Mouse (Mus musculus) frontal cortex, postnatal 25 days (tissue): ENCODE measurements around the gene Zmym4.
A peak's percentile ranks its signal among the peaks of the same experiment; 100 is the strongest.
"Not testable (repeated sequence)": the region's sequence is repeated elsewhere in the genome, so short reads cannot be mapped to it uniquely, and the experiment has no call there.

Experiments used
- DNase-seq, 2 experiments: peaks; one replicate each; pipeline ENCODE4 v3.0.0; 2022; ENCODE audit warnings: low spot score in 2 of 2

Gene Zmym4

DNA sequence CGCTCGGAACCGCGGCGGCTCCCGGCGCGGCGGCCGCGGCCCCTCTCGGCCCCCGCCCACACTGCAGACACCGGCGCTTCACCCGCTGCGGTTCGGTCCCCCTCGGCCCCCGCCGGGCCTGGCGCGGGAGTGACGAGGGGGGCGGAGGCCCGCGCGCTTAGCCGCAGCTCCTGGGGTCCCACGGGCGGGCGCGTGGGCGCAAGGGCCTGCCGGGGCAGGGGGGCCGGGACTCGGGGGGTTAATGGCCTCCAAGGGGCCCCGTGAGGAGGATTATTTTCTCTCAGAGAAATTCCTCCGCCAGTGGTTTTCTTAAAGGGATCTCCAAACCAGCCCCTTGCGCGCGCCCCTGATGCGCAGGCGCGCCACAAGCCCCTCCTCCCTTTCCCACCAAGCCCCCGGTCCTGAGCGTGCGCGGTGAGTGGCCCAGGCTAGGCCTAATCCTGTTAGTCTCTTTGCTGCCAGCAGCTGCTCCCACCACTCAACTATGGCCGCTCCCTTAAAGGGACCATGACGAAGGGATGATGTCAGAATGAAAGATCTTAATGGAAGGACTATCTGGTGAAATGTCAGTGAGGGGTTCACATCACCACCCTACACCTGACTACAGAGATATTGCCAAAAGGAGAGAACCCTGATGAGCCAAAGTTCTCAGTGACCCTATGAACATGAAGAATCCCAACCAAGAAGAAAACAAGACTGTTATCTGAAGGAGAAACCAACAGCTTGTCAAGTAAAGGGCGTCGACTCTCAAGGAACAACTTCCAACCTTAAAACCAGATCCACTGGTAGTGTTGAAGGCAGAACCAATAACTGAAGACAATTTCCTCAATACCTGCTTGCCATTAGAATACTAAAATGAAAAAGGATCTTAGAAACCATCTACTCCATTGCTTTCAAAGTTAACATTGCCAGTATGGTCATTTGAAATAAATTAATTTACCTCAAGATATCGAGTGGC is at the start of gene Zmym4:
Gene Zmym4 (minus strand): TSS at position 272 of the 958 bp plus-strand sequence.
- DNase-seq, result peak; percentile 85

DNA sequence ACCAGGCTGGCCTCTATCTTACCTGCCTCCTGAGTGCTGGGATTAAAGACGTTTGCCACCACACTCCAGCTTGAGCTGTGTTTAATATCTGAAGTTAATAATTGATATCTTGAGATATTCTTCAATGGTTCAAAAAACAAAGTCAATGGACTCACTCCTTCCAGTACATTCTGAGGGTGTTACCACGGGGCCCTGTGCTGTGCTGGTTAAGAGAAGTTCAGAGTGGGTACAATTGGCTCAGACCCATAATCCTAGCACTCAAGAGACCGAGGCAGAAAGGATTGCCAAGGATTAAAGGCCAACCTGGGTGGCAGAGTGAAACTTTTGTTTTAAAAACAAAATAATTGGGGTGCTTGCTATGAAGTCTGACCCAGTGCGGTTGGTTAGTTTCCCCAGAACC is 48.4 kb upstream of the Zmym4 start:
- DNase-seq, result no peak

DNA sequence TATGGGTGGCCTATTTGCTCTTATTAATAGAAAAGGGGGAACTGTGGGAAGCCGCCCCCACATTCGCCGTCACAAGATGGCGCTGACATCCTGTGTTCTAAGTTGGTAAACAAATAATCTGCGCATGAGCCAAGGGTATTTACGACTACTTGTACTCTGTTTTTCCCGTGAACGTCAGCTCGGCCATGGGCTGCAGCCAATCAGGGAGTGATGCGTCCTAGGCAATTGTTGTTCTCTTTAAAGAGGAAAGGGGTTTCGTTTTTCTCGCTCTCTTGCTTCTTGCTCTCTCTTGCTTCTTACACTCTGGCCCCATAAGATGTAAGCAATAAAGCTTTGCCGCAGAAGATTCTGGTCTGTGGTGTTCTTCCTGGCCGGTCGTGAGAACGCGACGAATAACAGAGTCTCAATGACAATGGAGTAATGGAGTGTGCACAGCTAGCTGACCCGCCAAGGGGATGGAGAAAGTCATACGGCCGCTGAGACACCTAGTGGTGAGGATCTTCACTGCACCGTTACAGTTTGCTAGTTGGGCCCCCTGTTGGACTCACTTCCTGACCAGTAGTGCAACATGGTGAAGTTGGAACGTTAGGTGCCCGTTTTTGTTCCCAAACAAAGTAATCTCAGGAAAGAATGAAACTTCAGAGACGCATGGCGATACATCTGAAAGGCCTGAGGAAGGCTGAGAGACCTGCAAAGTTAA is 47.5 kb upstream of the Zmym4 start:
- DNase-seq, result peak; percentile 77

DNA sequence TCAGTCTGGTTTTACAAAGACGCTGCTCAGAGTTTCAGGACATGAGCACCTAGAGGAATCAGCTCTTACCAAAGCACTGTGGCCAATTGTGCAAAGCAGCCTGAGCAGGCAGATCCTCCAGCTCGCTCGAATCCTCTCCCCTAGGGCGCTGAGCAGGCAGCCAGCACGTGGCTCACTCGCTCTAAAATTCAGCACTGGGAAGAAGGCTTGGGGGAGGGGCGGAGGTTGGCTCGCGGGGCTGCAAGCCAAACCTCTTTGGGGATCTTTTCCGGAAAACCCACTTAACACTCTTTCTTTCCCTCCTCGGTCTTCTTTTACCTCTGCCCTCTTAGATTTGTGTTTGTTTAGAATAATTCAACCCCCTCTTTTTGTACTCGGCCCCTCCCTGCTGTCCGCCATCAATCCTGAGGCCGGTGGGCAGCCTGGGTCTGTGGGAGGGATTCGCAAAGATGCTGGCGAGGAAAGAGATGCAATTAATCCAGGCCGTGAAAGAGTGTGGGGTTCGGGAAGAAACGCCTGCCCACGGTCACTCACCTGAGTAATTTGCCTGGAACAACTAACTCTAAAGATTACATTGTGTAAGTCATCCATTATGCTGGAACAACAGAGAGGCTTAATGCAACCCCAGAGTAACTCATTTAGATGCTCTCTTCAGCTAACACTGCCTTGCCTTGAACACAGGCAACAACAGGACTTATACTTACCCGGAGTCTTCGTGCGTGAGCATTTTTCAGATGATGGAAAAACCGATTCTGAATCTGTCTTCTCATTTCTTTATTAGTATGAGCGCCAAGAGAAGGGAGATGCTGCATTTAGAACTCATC is 37.4 kb upstream of the Zmym4 start:
- peak; percentile 30 to 48 for DNase-seq

DNA sequence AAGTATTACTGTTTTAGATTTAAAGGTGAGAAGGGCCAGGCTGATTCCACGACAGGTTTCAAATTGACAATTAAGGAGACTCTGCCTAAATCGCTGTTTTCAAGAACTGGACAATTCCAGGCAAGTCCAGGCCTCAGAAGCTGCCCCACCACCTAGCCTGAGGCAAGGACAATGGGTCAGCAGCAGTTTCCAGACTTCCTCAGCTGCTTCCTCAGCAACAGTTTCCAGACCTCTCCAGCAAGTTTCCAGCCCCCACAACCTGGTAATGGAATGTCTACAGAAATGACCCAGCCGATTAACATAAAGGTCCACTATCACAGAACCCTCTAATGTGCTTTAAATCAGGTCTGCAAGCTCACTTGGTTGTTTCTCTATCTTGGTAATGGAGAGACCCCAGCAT is 36.4 kb upstream of the Zmym4 start:
- DNase-seq, result no peak

DNA sequence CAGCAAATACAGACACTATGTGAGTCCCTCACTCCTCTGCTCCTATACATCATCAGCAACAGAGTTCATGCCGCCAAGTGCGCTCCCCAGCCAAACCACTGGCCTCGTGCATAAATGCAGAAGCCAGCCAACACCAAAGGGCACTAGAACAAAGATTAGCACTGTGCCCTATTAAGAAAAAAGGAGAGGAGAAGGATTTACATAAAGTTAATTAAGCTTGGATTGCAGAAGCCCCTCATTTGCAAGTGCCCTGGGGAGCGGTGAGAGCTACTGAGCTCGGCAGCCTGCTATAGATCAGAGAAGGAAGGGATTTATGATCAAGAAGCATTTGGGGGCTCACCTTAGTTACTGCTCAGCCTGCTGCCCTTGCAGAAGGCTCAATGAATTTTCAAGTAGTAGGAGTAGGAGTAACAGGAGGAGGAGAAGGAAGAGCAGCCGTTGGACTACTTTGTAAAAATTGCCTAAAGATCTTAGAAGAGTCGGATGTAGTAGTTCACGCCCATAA is 32.7 kb upstream of the Zmym4 start:
- DNase-seq, result no peak

DNA sequence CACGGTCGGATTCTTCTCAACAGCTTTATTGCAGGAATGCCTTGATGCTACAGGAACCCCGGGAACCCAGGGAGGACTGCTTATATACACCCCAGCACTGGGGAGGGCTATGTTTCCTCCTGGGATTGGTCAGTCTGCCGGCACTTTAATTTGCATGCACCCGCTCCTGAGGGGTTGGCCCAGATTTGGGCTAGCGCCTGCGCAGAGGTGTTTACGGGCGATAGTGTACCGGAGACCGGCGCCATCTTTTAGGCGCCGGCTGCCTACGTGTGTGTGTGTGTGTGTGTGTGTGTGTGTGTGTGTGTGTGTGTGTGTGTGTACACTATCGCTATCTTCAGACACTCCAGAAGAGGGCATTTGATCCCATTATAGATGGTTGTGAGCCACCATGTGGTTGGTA is 31.4 kb upstream of the Zmym4 start:
- DNase-seq, result not testable (repeated sequence)

DNA sequence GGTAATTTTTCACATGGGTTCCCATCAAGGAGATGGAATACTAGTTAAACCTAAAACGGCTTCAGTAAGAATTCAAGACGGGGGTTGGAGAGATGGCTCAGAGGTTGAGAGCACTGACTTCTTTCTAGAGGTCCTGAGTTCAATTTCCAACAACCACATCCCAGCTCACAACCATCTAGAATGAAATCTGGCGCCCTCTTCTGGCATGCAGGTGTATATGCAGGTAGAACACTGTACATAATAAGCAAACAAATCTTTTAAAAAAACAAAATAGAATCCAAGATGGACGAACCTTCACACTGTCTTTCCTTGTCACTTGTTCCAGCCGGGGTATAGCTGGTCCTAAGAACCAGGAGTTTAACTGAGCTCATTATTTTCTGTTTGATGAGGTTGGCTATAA is 24.4 kb upstream of the Zmym4 start:
- no peak for DNase-seq

DNA sequence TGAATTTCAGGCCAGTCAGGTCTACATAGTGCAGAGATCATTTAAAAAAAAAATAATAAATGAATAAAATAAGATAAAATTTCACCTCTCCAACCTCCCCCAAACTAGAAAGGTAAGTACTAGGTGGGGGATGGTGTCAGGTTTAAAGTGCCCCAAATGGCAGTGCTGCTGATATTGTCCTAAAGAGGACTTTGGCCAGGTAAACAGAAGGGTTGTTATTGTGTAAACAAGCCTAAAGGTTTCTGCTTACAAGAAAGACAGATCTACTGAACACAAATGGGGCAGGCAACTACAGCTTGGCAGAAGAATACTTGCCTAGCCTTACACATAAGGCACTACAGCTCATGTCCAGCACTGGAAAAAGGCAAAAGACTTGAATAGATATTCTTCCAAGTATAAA is 22.6 kb upstream of the Zmym4 start:
- no peak for DNase-seq

DNA sequence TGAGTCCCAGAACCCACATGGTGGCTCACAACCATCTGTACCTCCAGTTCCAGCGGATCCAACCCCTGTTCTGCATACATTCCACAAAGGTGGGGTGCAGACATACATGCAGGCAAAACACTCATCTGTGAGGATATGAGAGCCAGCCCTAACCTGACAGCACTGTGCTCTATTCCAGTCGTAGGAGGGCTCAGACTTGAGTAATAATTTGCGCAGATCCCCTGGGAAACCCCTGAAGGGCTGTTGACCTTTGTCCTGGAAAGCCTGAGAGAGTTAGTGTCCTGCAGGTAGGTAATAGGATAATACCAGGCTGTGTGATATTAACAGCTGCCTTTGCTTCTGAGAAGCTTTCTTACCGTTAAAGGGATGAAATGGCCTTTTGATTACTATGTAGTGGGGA is 20.6 kb upstream of the Zmym4 start:
- no peak for DNase-seq

DNA sequence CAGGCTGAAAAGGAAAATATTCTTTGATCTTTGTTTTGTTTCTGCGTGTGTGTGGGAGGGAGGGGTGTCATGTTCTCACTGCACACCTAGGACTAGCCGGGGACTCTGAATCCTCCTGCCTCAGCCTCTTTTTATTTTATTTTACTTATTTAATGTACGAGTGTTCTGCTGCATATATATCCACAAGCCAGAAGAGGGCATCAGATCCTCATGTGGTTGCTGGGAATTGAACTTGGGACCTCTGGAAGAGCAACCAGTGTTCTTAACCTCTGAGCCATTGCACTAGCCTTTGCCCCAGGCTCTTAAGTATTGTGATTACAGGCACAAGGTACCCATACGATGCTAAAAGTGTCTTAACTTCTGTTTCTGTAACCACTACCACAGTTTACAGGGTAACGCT is 18.8 kb upstream of the Zmym4 start:
- no peak for DNase-seq

DNA sequence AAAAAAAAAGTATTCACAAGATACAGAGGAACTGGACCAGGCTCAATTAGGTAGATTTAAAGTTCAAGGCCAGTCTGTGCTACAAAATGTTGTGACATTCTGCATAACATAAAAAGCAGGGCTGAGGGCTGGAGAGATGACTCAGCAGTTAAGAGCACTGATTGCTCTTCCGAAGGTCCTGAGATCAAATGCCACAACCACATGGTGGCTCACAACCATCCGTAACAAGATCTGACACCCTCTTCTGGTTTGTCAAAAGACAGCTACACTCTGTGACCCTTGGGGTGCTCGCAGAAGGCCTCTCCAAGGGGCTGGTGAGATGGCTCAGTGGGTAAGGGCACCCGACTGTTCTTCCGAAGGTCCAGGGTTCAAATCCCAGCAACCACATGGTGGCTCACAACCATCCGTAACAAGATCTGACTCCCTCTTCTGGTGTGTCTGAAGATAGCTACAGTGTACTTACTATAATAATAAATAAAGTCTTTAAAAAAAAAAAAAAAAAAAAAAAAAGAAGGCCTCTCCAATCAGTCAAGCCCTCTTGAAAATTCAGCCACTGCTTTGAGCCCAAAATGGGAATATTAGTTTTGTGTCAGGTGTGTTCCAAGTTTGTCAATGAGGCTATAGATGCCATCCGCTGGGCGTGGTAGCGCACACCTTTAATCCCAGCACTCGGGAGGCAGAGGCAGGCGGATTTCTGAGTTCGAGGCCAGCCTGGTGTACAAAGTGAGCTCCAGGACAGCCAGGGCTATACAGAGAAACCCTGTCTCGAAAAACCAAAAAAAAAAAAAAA is 16.0 kb upstream of the Zmym4 start:
- DNase-seq, result not testable (repeated sequence)

DNA sequence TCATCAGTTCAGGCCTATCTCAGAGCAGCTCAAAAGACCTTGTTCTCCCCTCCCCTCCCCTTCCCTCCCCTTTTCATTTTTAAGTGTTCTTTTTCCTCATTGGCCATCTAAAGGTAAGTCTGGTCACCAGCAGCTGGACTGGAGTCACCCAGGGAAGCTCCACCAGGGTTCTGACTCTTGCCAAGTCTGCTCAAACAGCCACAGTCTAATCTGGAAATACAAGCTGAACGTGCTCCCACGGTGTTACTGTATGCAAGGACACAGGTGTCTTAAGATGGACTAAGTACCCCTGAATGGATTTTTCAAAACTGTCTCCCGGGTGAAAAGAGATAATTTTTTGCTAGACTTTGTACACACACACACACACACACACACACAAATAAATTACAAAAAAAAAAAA is 15.4 kb upstream of the Zmym4 start:
- DNase-seq, result no peak

DNA sequence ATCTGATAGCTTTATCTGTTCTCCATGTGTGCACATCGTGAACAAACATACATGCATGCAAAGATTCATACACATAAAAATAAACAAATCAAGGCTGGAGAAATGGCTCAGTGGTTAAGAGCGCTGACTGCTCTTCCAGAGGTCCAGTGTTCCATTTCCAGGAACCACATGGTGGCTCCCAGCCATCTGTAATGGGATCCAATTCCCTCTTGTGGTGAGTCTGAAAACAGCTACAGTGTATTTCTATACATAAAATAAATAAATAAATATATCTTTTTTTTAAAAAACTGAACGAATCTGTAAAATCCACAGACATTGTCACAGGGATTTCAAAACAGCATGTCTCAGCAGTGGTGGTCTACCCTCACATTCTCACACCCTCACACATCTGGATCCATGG is 10.8 kb upstream of the Zmym4 start:
- DNase-seq, result no peak

DNA sequence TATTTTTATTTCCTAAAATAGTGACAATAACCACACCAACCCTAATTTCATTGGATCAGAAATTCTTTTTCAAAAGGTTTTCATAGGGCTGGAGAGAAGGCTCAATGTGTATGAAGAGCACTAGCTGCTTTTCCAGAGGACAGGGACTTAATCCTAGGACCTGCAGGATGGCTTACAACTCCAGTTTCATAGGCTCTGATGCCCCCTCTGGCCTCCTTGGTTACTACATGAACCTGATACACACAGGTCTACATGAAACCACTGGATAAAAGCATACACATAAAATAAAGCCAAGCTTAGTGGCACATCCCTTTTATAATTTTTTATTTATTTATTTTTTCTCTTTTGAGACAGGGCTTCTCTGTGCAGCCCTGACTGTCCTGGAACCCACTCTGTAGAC is 9.5 kb upstream of the Zmym4 start:
- DNase-seq, result no peak

DNA sequence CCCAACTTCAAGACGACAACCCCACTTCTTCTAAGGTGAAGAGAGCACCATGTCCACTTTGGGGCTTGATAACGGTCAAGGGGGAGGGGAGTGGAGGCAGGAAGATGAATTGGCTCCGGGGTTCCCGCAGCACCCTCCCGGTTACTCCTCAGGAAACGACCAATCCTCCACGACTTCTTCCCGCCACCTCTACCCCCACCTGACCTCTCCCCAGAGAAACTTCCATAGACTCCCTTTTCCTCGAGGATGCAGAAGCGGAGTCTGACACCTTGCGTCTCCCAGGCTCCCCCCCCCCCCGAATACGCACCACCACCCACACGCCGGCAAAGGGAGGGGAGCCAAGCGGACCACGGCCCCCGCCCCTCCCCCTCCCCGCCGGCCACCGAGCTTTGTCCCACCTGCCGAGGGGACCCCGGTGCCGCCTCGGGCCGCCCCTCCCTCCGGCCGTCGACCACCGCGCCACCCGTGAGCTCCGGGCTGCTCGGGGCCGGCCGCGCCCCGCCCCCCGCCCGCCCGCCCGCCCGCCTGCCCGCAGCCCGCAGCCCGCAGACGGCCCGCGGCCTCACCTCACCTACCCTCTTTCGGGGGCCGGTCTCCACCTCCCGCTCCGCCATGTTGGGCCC is 583 bp downstream of the Zmym4 start:
- DNase-seq, result no peak

DNA sequence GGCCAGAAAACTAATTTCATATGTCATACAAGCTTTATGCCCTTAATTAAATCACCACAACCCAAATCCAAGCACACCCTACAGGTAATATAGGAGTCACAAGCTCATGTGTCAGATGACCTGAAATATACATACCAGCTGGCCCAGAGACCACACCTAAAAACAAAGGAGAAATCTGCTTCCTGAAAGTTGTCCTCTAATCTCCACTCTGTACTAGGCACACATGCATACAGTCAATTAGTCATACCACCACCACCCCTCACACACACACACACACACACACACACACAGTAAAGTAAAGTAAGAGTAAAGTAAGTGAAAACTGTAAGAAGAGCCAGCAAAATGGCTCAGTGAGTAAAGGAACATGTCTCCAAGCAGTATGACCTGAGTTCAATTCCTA is 9.3 kb downstream of the Zmym4 start:
- no peak for DNase-seq

DNA sequence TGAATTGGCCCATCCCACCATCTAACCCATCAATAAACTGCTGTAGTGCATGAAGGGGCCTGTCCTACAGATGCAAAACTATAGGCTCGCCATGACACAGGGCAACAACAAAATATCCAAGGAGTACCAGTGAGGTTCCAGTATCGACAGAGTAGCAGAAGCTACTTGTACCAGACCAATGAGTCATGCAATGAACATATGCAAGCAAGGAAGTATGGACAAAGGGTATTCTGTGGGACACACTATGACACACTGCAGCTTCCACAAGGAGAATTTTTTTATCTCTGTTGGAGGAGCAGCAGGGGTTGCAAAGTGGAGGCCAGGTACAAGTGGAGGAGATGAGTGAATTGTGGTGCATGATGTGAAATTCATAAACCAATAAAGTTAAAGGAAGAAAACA is 9.7 kb downstream of the Zmym4 start:
- DNase-seq, result no peak

DNA sequence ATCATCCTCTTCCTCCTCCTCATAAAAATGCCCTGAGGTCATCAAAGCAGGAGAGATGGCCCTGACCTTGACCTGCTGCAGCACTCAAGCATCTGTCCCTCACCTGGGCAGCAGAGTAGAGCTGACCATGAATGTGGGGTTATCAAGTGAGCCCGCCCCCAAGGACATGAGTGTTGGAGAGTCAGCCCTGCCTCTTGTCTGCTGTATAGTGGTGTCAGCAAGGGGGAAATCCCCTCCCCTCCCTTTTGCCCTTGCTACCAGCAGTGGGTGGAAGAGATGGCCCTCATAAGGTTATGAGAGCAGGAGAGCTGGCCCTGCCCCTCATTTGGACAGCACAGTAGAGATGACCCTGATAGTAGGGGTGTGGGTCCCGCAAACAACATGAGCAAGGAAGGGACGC is 10.5 kb downstream of the Zmym4 start:
- no peak for DNase-seq

DNA sequence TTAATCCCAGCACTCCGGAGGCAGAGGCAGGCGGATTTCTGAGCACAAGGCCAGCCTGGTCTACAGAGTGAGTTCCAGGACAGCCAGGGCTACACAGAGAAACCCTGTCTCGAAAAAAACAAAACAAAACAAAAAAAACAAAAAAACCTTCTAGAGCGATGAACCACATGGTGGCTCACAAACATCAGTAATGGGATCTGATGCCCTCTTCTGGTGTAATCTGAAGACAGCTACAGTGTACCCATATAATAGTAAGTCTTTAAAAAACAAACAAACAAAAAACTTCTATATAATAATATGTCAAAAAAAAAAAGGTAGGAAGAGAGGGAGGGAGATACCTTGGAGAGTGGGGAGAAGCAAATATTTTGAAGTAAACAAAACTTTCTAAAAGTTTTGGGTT is 17.1 kb downstream of the Zmym4 start:
- DNase-seq, result not testable (repeated sequence)

DNA sequence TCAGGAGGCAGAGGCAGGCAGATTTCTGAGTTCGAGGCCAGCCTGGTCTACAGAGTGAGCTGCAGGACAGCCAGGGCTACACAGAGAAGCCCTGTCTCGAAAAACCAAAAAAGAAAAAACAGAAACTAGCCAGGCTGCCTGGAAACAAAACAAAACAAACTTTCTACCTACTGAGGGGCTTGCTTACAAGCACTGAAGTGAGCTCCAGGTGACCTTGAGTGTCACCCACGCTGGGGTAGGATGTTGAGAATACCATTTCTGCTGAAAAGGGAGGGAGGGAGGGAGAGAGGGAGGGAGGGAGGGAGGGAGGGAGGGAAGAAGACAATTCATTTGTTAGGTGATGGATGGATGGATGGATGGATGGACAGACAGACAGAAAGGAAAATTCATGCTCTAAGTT is 24.5 kb downstream of the Zmym4 start:
- DNase-seq, result no peak
